Mouse (Mus musculus): ENCODE data around the gene P2rx5.

GRCm38 (mm10) chr11:73177895-73178294 is 17.7 kb downstream of the P2rx5 start:
- TF ChIP-seq POLR2A (IDR thresholded peaks at IDR 0.05; ENCODE audit: extremely low read depth, insufficient read depth, low read length), result no peak
- TF ChIP-seq CTCF (IDR thresholded peaks at IDR 0.05; ENCODE audit: extremely low read depth, insufficient read depth, low read length), result no peak

Data from cortical plate, adult 2 months (tissue).